Comparison of ENCODE assay signal across 8 mouse cellular contexts in genomic region chr19:47432339-47432738, GRCm38 (mm10). TPM values are rescaled to one million over a fixed set of nuclear protein-coding genes. Genes with fewer than 3 reads are reported as not detected.
DNase-seq lines count a peak whose midpoint lies in the region; ATAC-seq and TF ChIP-seq lines count a peak whose summit lies in the region.
"Had no signal": no experiment of that assay in that cellular context is flagged by ENCODE, and none has a peak within 500 bp of the region (broad histone marks: within the 10 kb centered on the region; RNA-seq: fewer than 3 reads in every experiment).

No protein-coding gene starts in this region.

- no peak for TF ChIP-seq CTCF in E14TG2a.4 (conservative IDR thresholded peaks at IDR 0.05; ENCODE audit: low read length)

- H3K27me3 ChIP-seq in E14TG2a.4 (ENCODE audit: insufficient read depth, low read length), result no peaks in the 10 kb centered on the region
- H3K27me3 ChIP-seq: neural tube, embryonic 12.5 days had no signal

- ATAC-seq in megakaryocyte progenitor cell, adult 5-6 weeks (replicated peaks; ENCODE audit: poor library complexity), result peak; percentile 75

- no peaks in the 10 kb centered on the region for H3K36me3 ChIP-seq in E14TG2a.4 (ENCODE audit: insufficient read depth, low read length)
- H3K36me3 ChIP-seq: neural tube, embryonic 12.5 days had no signal

- 0 out of 2 replicates have a peak overlapping the region, but pooled peaks have one; percentile 29 for H3K4me3 ChIP-seq in E14TG2a.4 (replicated peaks; ENCODE audit: low read length)
- H3K4me3 ChIP-seq: neural tube, embryonic 12.5 days had no signal

- no peaks in the 10 kb centered on the region for H3K9me3 ChIP-seq in E14TG2a.4 (ENCODE audit: low read length)
- H3K9me3 ChIP-seq: neural tube, embryonic 12.5 days had no signal

- peaks cover 61% of the 10 kb centered on the region for H3K4me1 ChIP-seq in E14TG2a.4 (replicated peaks; ENCODE audit: low read depth, low read length)

- DNase-seq in B cell, adult 2 months, result peak; percentile 79 to 83
- peak; percentile 59 for DNase-seq in heart, adult 8-10 months (ENCODE audit: low spot score)
- DNase-seq in kidney, postnatal 36 days, result peak; percentile 49 to 57
- DNase-seq in testis, postnatal 10 days (ENCODE audit: low spot score), result no peak
- no peak for DNase-seq in cerebellum, adult 9-11 months

RNA-seq across cellular contexts. Expression of gene Sh3pxd2a, which starts 31.9 kb away (rescaled TPM):
- total RNA-seq in heart, adult 8-10 months (2022), result 10 to 100 TPM; 40.6 to 54.7 (median 46.2) TPM
- total RNA-seq in megakaryocyte progenitor cell, adult 5-6 weeks (2015), result 1.3 and 1.6 TPM in 2 replicates
- 1.1 and 1.4 TPM in 2 replicates for total RNA-seq in megakaryocyte progenitor cell, adult 5-6 weeks (2017)

Comparison
In these comparisons a context has a peak if more than half of its experiments do, and no peak if none do; other contexts are left out.
1. DNase-seq: peak in B cell, adult 2 months (2 of 2), heart, adult 8-10 months (single experiment) and kidney, postnatal 36 days (2 of 2); none in testis, postnatal 10 days (single experiment) and cerebellum, adult 9-11 months (single experiment).
2. RNA of gene Sh3pxd2a, which starts 31.9 kb away (total RNA-seq): 40.6 to 54.7 TPM in heart, adult 8-10 months; 1.1 to 1.6 TPM in megakaryocyte progenitor cell, adult 5-6 weeks; every median in the first group is over 10 times any median in the second.